Mouse (Mus musculus): ENCODE data around the gene Mettl24.
A peak's percentile ranks its signal among the peaks of the same experiment; 100 is the strongest.

Gene Mettl24

DNA sequence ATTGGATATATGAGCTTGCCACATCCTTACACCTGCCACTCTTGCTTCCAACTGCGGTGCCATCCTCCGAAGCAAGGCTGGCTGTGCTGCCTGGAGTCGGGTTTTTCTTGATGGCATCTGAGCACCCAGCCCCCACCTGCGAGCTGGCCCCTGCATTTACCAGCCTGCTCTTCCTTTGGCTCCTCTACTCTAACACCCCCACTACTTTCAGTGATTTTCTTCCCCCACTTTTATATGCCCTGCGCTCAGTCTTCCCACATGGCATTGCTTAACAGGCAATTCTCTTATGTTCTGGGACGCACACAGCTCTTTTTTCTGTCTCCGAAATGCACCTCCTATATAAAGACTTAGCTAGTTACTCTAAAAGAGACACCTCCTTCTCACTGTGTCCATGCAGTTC is 1.2 kb downstream of the Mettl24 start:
- no peak for DNase-seq (ENCODE audit: low spot score)

DNA sequence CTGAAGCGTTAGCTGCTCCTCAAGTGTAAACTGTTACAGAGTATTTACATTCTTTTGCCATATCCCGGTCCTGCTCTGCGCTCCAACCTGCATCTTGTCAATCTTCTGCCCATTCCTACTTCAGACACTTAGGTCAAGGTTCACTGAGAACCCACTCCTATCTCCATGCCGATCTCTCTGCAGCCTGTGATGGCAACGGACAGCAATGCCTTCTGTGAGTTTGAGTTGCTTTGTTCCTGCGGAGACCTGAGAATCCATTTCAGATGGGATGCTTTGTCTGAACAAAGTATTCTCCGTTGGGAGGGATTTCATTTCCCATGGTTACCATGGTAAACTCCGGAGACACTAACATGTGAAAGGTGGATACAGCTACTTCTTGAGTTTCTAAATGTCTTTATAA is 2.6 kb downstream of the Mettl24 start:
- no peak for DNase-seq (ENCODE audit: low spot score)

DNA sequence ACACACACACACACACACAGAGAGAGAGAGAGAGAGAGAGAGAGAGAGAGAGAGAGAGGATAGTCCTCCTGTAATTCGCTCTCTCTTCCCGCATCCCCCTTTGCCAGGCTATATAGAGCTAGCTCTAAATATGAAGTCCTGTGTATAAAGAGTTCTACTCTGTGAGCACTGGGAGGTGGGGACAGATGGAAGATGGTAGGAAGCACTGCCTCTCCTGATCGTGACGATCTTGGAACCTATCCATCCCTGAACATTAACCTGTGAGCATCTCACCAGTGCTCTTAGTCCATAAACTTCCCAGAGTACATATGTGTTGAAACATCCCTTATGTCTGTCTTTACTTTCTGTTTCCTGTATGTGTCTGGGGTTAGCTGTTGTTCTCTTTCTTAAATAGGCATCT is 3.9 kb downstream of the Mettl24 start:
- DNase-seq (ENCODE audit: low spot score), result no peak

DNA sequence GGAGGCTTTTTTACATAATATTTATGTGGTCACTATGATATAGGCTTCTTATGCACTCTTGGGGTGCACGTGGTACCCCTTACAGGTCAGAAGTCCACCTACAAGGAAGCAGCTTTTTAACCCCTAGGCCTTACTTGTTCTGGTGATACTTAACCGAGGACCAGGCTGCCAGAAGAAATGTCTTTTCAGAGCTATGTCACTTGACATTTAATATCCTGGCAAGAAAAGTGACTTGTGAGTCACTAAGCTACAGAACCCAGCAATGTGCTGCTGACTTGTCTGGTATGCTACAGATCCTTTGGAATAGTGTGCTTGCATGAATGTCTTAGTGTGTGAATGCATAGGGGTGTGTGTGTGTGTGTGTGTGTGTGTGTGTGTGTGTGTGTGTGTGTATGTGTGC is 4.3 kb downstream of the Mettl24 start:
- DNase-seq (ENCODE audit: low spot score), result no peak

DNA sequence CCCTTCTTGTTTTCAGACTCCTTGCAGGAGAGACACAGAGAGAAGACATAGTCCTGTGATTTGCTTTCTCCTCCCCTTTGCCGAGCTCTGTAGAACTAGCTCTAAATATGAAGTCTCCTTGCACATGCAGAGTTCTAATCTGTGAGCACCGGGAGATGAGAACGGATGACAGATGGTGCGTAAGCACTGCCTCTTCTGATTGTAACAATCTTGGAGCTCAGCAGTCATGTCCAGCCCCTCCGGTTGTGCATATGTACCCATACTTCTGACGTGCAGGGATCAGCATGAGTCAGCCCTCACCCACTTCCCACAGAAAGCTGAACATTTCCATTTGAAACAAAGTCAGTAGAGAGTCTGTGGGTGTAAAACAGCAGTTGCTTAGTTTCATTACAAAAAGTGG is 5.2 kb downstream of the Mettl24 start:
- no peak for DNase-seq (ENCODE audit: low spot score)

DNA sequence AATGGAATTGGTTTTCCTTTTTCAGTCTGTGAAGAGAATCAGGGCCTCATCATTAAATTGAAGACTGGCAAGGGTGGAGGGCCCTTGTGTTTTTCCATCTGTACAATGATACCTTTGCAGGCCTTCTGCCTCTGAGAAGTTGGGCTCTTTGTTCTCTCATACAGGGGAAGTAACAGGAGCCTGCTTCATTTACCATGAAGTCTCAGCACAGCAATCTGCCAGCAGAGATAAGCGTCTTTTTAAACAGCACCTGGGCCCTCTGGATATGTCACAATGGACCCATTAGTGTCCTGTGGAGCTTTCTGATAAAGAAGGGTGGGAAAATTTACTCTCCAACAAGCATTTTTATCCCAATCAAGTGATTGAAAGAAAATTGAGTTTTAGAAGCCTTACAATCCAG is 5.8 kb downstream of the Mettl24 start:
- no peak for DNase-seq (ENCODE audit: low spot score)

DNA sequence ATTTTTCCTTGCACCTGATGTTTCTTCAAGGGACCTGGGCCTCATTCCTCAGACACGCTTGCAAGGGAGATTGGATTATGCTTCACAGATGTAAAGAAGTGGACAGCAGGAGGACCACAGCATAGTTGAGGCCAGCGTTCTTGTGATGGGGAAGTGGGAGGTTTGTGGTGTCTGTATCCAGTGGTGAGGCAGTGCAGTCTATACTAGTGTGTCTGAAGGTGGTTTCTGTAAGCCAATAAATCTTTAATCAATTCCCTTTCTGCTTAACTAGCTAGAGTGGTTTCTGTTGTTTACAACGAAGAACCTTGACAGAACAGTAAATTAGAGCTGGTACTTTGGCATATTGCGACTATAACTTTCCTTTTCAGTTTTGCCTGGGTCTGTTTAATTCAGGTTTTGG is 15.6 kb downstream of the Mettl24 start:
- DNase-seq (ENCODE audit: low spot score), result no peak

DNA sequence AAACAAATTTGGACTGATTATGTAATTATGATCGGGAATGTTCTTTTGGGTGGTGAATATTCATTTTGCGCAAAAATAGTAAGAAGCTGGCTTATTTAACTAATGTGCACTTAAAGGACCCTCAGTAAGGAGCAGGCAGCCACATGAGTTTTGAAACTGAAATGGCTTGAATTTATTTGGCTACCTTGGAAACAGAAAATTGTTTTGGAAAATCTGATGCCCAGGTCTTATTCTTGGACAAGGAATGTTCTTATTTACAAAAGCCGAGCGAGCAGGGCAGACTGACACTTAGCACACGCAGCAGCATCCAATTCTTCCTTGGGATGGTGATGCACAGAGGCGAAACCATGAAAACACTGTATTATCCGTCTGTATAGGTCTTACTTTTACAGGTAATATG is 28.0 kb downstream of the Mettl24 start:
- peak; percentile 52 for DNase-seq (ENCODE audit: low spot score)

DNA sequence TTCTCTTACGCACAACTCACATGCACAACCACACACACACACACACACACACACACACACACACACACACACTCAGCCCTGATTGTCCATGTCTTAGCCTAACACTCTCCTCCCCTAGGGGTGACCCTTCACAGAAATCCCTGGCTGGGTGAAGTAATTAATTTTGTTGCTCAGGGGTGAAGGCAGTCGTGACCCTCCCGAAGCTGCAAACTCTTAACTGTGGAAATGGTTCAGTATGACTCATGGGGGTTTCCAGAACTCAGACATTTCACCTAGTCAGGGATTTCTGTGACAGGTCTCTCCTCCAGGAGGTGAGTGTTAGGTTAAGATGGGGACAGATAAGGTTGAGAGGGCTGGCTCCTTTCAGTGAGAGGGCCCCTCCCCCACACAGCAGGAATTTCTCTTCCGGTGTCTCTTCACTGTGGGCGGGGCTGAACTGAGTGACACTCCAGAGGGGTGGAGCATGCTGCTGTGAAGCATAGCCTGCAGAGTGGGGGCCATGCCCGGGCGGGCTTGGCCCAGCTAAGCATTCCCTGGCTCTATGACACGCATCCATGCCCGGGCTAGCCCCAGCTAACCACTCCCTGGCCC is 30.0 kb downstream of the Mettl24 start:
- peak; percentile 12 for DNase-seq (ENCODE audit: low spot score)

DNA sequence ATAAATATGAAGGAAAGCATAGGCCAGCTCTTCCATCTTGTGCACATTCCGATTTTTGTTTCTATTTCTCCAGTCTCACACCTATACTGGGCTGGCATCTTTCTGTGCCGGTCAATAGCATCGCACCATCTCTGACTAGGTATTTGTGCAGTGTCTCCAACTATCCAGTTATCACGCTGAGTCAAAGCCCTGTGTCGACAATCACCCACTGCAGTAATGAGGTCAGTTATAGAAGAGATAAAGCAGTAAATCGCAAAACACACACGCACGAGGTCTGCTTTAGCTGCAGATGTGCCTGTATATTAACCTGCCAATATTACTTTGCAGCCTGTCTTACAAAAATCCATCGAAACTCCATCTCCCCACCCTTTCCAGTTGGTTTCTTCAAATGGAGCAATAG is 30.7 kb downstream of the Mettl24 start:
- DNase-seq (ENCODE audit: low spot score), result no peak

DNA sequence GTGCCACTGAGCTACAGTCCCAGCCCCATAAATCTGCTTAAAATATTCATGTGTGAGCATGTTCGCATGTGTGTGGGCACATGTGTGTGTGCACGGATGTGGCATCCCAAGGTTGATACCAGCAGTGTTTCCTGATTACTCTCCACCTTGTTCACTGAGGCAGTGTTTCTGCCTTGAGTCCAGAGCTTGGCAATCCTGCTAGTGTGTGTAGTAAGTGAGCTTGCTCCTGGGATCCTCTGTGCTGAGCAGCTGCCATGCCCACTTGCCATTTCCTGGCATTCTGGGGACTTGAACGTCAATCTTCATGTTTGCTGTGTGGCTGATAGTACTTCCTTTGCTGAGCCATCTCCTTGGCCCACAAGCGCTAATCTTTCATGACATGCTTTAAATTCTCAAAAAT is 32.1 kb downstream of the Mettl24 start:
- no peak for DNase-seq (ENCODE audit: low spot score)

DNA sequence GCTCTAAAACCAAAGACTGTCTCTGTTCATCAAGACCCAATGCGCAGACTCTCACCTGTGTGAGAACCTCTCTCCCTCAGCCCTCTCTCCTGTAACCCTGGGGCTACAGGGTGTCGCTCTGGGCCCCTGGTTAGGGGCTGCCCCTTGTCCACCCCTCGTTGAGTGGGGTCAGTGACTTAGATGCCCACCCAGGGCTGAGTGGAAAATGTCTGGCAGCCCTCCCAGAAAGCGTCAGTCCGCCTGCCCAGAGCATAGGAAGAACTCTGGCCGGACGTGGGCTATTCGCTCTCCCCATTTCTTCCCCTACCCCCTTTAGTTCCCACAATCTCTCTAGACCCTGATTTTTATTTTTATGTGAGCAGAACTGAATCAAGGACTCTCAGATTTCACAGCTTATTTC is 33.2 kb downstream of the Mettl24 start:
- DNase-seq (ENCODE audit: low spot score), result no peak

DNA sequence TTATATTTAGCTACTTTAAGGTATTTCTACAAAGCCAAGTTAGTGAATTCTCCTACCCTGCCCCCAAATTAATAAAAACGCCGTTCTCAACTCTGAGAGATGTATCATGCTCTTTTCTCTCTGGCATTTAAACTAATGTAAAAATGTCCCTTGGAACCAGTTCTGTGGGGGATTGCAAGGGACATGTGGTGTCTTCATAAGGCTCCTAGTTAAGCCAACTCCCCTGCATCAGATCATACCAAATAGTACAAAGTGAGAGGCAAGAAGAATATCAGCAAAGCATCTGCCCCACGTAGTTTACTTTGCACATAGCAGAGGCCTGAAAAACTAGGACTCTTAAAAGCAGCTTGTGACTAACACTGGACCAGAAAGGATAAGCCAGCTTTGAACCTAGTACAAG is 33.6 kb downstream of the Mettl24 start:
- no peak for DNase-seq (ENCODE audit: low spot score)

DNA sequence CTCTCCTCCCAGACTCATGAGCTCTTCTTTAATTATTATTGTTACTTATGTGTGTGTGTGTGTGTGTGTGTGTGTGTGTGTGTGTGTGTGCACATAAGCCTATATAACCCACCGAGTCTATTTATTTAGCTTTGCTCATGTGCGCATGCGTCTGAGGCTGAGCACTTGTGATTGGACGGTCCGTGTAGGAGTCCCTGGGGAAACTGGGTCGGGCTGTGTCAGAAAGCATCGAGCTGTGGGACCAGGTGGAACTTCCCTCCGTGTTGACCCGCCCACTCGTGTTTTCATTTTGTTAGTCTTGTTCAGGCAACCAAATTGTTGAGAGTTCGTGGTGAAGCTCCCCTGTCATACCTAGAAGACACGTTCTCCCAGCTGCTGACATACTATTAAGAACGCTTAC is 35.3 kb downstream of the Mettl24 start:
- no peak for DNase-seq (ENCODE audit: low spot score)

DNA sequence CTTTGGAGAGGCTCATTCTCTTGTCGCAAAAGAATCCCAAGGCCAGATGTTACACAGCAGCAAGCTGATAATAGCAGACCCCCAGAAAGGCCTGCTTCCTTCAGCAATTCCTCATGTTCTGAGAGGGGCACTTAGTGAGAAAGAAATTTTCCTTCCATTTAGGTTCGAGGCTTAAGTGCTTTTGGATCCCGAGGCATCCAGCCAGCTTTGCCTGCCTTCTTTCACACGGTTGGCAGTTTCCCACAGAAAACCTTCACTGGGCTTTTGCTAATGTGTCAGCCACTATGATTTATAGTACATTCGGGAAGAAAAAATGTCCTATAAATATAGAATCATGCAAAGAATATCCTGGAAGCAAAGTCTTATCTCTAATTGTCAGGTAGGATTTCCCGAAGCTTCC is 36.0 kb downstream of the Mettl24 start:
- no peak for DNase-seq (ENCODE audit: low spot score)

DNA sequence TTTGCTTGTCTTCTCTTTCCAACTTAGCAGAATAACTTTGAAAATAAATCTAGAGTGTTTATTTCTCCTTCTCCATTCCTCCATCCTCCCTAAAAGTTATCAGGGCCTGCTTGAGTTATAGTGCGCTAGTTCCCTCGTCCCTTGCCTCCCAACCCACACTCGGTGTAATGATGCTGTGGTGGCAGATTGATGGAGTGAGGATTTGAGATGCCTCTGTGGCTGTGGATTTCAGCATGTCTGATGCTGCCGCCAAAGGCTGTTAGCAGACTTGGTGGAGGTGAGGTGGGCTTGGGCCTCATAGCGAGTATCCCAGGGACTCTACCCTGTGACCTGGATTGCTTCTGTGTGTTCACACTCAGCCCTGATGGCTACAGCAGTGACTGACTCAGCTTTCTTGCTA is 37.8 kb downstream of the Mettl24 start:
- DNase-seq (ENCODE audit: low spot score), result no peak

DNA sequence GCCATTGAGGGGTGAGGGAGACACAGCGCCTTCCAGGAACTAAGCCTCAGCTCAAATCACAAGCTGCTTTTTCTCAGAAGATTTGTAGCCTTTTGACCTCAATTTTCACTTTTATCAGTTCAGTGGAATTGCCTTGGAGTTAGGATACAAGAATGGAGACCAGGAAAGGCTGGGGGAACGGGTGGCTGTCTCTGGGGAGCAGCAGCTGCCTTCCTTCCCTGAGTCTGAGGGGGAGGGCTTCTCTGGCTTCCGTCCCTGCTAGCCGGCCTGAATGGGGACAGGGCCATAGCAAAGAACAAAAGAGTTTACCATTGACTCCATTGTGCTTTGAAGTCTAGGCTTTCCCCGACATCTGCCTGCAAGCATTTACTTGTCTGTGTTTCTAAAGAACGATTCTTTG is 41.3 kb downstream of the Mettl24 start:
- DNase-seq (ENCODE audit: low spot score), result no peak

DNA sequence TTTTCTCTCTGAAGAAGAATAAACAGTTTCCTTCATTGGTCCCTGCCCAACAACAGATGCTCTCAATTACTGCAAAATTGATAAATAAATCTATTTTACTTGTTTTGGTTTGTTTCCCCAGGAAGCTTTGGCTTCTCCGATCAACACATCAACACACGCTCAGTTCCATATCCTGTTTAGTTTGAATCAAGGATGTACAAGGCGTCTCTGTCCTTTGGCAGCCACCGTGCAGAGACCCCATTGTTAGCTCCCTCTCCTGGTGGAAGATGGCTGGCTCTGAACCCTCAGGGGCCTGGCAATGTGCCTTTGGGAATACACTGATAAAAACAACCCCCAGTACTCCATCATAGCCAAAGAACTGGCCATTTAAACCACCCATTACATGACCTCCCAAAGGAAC is 42.0 kb downstream of the Mettl24 start:
- peak; percentile 50 for DNase-seq (ENCODE audit: low spot score)

DNA sequence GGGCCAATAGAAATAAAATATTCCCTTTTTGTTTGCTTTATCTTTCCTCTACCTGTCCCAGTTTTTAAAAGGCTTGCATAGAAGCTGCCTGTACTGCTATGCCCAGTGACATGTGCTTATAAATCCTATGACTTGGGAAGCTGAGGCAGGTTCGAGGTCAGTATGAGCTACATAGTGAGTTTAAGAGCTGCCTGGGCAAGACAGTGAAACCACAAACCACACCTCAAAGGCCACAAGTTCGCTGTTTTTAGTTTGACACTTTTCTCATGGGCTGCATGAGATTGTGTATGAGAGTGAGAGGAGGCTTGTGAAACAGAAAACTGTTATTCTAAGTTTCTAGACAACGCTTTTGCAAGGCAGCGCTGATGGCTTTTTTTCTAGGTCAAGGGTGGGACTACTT is 42.4 kb downstream of the Mettl24 start:
- no peak for DNase-seq (ENCODE audit: low spot score)

DNA sequence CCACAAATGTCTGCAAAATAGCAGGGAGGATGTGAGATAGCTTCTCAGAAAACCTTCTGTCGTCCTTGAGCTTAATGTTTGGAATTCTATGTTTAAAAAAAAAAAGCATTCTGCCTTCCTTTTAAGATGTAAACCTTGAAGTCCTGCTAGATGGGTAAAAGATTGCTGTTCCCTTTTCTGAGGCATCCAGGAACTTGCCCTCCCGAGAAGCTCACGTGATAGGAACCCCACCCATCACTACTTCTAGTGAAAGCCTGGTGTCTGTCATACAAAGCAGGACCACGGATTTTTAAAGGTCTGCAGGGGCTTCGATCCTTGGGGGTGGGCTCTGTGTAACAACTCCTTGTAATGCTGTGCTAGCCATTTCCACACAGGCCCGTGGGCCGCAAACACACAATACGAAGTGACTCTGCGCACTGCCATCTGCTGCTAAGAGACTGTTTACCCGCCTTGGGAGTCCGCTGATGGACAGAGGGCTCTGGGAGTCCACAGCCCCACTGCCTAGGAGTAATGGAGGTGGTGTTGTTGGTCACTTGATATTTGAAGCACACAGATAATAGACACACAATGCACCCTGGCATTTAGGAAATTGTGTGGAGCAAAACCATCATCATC is 43.3 kb downstream of the Mettl24 start:
- no peak for DNase-seq (ENCODE audit: low spot score)

DNA sequence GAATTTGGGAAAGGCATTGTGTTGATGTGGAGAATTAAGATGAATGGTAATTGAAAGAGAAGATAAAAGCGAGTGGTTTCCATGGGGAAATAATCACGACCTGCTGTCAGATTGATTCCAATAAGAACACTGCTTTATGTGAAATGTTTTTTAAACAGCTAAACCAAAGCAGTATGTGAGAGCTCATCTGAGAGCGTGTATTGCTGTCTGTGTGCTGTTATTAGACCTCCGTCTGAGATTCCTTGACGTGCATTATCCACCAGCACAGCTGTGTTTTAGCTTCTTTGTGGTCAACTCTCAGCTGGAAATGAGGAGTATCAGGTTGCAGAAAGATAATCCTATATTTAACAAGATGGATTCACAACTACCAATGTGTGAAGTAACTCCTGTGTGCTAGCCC is 43.9 kb downstream of the Mettl24 start:
- DNase-seq (ENCODE audit: low spot score), result no peak

DNA sequence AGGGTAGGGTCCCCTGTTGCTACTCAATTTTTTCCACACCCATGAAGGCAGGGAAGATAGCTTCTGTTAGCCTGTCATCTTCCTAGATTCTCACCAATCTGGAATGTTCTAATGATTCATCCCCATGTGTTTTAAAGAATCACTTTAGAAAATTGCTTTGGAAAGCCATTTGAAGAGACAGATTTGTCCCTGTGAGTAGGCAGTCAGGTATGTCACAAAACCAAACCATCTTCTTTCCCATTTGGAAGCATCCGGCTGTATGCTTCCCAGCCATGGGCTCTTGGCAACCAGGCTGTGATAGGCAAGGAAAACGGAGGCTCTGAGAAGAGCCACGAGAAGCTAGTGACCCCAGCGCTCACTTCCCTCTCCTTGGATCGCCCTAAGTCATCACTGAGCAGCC is 47.1 kb downstream of the Mettl24 start:
- no peak for DNase-seq (ENCODE audit: low spot score)

DNA sequence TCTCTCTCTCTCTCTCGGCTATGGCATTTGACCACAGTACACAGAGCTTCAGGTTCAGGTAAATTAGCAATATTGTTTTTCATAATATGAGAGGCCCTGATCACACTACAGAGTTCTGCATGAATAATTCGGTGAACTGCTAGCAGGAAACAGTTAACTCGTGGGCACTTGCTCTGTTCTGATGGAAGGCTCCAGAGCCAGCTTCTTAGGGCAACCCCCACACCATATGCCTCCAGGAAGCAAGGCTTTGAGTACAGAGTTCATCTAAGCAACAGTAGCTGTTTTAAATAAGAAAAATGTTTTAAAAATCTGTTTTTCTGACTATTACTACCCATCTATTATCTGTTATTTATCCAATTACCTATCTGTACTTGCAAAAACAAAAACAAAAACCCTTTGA is 50.2 kb downstream of the Mettl24 start:
- DNase-seq (ENCODE audit: low spot score), result no peak

DNA sequence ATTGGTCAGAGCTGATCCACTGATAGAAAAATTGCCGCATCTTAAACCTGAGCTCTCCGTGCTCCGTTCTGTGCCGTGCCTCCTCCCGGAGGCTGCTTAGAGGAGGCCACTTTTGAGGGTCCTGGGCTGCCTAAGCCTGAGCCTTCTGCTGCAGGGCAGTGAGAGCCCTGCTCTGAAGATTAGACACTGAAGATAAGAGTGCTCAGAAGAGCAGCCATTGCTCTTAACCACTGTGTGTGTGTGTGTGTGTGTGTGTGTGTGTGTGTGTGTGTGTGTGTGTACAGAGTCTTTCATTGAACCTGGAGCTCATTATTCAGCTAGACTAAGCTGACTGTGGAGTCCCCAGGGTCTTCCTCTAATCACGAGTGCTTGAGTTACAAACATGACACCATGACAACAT is 53.1 kb downstream of the Mettl24 start:
- no peak for DNase-seq (ENCODE audit: low spot score)
